Mouse (Mus musculus): ENCODE data around the gene Timp2.
A peak's percentile ranks its signal among the peaks of the same experiment; 100 is the strongest.
"Not testable (repeated sequence)": the region's sequence is repeated elsewhere in the genome, so short reads cannot be mapped to it uniquely, and the experiment has no call there.

Timp2 gene

DNA sequence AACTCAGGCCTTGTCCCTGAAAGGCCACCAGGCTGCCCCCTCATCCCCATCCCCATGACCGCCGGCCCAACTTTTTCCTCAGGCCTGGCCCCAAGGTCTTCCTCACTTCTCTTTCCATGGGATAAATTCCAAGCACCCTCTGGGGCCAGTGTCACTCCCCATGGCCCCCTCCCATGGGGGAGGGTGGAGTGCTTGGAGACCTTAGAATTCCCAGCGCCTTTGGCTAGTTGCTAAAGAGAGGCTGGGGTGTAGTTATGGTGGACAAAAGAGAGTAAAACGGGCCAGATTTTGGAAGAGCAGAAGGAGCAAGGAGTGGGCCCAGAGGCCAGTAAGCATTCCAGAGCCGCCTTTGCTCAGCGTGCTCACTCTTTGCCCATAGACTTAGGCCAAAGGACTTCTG is at the start of gene Timp2:
Gene Timp2 (minus strand): TSS at position 101 of the 400 bp plus-strand sequence.
- DNase-seq (ENCODE audit: low read depth, low spot score): no peak

DNA sequence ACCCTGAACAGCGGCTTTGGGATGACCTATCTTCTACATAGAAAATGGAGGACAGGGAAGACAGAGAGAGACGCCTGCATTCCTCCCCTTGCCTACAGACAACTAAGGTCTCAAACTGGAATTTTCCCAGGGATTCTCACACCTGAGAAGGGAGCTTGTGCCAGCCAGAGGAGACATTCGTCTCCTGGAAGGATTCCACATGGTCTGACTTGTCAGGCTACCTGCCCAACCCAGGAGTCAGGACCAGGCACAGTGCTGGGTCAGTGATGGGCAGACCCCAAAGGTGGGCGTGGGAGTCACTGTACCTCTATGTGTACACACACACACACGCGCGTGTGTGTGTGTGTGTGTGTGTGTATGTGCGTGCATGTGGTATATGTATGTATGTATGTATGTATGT is 49.8 kb upstream of the Timp2 start:
- no peak for DNase-seq (ENCODE audit: low read depth, low spot score)

DNA sequence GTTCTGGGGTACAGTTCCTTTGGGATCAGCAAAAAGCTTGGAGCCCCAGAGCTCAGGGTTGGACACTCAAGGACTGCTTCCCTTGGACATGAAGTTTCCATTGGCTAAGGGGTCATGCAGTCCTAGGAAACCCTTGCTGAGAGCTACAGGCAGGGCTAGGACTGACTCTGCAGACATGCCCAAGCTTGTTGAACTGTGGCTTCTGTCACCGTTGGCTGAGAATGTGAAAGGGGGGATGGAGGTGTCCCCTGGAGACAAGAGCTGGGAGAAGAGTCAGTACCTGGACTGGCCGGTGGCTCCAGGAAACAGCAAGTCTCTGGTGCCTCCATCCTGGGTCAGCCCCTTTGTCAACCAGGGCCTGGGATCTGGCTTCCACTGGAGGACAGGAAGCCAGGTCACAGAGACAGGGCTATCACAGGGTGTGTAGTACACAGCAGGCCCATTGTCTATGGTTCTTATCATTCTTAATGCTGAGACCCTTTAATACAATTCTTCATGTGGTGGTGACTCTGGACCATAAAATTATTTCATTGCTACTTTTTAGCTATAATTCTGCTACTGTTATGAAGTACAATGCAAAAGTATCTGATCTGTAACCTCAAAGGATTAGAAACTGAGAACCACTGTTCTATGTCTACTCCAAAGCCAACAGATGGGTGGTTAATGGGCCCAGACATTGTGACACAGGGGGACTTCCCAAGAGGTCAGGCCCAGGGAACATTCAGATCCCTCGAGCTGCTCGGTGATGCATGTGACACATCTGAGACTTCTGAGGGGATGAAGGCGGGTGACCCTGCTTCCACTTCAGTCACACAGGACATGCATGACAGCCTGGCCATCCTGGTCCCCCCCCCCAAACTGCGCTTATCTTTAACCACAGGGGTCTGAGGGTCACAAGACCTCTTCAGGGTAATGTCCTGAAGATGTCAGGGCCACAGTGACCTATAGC is 48.7 kb upstream of the Timp2 start:
- DNase-seq (ENCODE audit: low read depth, low spot score): no peak

GRCm38 (mm10) chr11:118403183-118403582 is 47.6 kb upstream of the Timp2 start:
- no peak for DNase-seq (ENCODE audit: low read depth, low spot score)

- no peak for DNase-seq (ENCODE audit: low read depth, low spot score)
These were observed 46.3 kb upstream of the Timp2 start, which contains the start of gene Lgals3bp for GRCm38 (mm10) chr11:118401760-118402280. Gene Lgals3bp (minus strand): TSS chr11:118402092.

DNA sequence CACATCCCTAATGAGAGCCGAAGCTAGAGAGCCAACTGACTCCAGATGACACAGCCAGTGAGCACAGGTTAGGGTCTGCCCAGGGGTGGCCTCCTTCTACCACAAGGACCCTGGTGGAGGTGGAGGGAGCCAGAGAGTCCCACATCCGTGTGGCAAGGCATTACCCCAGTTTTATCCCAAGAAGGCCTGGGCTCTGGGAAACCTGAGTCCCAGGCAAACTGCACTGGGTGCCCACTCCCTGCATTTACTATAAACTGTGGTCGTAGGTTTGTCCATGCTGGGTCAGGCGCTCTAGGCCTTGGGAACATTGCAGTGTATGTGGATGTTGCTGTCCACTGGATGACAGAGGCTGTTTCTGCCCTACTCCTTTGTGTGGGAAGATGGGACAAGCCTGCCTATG is 45.7 kb upstream of the Timp2 start:
- DNase-seq (ENCODE audit: low read depth, low spot score): no peak

- peak; percentile 20 for DNase-seq (ENCODE audit: low read depth, low spot score)
These were observed 45.0 kb upstream of the Timp2 start for GRCm38 (mm10) chr11:118400566-118400936.

DNA sequence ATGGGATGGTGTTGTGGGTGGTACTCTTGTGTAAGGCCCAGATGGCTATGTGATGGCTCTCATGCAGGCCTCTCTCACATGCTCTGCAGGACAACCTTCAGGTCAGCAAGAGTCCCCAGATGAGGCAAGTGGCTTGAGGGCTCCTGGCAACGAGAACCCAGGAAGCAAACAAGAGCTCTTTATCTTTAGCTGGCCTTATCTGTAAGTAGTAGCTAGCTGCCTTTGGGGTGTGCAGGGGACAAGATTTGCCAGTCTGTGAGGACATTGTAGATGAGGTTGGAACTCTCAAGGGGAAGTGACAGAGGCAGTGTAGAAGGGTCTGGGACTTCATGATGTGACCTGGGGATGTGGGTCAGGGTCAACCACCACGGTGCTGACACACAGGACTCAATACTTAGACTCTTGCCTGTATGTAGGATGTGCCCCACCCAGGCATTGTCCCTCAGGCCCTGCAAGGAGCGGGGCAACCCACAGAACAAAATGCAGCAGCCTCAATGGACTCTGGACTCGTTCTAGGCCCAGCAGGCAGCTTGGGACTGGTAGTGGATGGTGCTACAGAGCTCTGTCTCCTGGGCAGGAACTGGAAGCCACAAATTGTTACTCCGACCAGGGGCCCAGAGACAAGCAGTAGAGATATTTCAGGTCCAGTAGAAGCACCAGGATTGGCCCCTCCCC is 44.5 kb upstream of the Timp2 start:
- DNase-seq (ENCODE audit: low read depth, low spot score): no peak

- no peak for DNase-seq (ENCODE audit: low read depth, low spot score)
These were observed 42.4 kb upstream of the Timp2 start for GRCm38 (mm10) chr11:118397806-118398530.

GRCm38 (mm10) chr11:118394538-118394937 is 39.0 kb upstream of the Timp2 start:
- no peak for DNase-seq (ENCODE audit: low read depth, low spot score)

DNA sequence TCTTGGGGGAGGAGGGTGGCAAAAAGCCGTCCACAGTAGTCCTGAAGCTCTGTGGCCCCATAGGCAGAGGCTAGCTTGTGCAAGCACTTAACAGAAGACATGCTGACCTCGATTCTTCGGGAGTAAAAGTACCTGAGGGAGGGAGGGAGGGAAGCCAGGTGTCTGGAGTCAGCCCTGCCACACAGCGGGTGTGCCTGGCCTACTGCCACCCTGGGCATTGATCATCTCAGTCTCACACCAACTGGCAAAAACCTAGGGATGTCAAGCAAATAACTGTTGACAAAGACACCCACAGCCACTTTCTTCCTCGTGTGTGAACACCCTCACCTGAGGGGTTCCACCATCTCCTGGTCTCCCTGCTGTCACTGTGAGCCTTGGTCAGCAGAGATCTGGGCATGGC is 38.5 kb upstream of the Timp2 start:
- DNase-seq (ENCODE audit: low read depth, low spot score): no peak

GRCm38 (mm10) chr11:118387816-118388215 is 32.3 kb upstream of the Timp2 start:
- DNase-seq (ENCODE audit: low read depth, low spot score): not testable (repeated sequence)

- peak; percentile 83 for DNase-seq (ENCODE audit: low read depth, low spot score)
These were observed 23.9 kb upstream of the Timp2 start for GRCm38 (mm10) chr11:118379251-118380009.

GRCm38 (mm10) chr11:118378656-118379055 is 23.1 kb upstream of the Timp2 start:
- DNase-seq (ENCODE audit: low read depth, low spot score): no peak

- not testable (repeated sequence) for DNase-seq (ENCODE audit: low read depth, low spot score)
These were observed 20.8 kb upstream of the Timp2 start for GRCm38 (mm10) chr11:118376323-118376722.

DNA sequence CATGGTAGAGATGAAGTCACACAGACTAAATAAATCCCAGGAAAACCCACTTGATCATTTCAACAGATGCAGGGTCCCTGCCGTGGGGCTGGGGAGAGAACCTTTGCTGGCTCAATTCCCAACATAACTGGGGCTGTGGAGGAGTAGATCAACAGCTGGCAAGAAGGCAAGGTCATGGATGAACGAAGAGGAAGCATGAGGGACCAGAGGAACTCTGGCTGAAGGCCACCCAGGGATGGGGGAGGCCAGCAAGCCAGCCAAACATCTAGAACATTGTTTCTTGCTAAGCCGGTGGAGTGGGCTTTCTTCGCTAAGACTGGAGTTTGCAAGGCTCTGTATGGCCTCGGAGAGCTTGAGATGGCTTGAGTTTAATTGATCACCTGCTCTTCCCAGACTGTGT is 20.3 kb upstream of the Timp2 start:
- no peak for DNase-seq (ENCODE audit: low read depth, low spot score)

DNA sequence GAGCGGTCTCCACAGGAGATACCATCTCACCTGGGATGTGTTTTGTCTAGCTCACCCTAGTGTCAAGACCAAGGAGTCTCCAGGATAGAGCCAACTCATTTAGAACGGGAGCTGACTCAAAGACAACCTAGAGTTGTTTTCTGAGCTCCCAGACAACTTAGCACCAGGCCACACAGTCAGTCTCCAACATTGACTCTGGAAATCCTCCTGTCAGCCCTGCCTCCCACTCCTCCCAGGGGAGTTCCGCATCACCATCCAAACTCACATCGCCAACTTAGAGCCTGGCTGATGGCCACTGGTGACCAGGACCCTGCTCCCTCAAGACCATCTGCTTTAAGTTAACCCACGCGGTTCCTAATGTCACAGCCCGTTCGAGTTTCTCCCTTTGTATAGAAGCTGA is 19.9 kb upstream of the Timp2 start:
- no peak for DNase-seq (ENCODE audit: low read depth, low spot score)

DNA sequence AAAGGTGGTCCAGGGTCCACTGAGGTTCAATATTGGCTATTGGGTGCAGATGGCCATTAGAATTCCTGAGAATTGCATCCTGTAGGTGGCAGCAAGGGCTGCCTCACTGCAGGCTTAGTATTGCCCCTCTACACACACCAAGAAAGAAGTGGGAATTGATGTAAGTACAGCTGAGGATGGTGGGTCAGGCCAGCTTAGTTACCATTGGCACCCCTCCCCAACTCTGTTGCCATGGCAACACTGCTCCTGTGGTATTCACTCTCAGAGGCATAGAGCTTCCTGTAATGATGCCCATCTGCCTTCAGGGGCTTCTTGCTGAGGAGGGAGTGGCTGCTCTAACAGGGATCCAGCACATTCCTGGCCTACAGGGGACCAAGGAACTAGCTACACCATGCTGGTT is 19.5 kb upstream of the Timp2 start:
- peak; percentile 50 for DNase-seq (ENCODE audit: low read depth, low spot score)

- DNase-seq (ENCODE audit: low read depth, low spot score): no peak
These were observed 19.0 kb upstream of the Timp2 start for GRCm38 (mm10) chr11:118374506-118374905.

DNA sequence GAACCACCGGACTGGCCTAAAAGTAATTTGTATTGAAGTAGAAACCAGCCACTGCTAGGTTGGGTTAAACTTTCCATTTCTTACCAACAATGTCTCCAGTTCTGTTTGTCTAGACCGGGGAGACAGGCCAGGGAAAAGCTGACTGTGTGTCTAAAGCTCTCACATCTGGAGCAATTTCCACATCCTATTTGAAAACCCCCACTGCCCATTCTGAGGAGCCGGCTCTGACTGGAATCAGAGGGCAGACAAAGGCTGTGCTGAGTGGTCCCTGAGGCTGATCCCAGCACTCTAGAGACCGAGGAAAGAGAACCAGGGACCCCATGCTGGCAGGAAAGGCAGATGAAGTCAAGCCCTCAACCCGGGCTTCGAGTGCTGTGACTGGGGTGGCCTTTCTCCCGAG is 17.1 kb upstream of the Timp2 start:
- peak; percentile 79 for DNase-seq (ENCODE audit: low read depth, low spot score)

GRCm38 (mm10) chr11:118371876-118372275 is 16.3 kb upstream of the Timp2 start:
- no peak for DNase-seq (ENCODE audit: low read depth, low spot score)
